Mouse (Mus musculus) olfactory bulb, adult 2 months (tissue): Measurements from ENCODE around the gene Atp5d.

Experiments used
- CTCF ChIP-seq: fragments of 200-500 bp; IDR thresholded peaks from 2 replicates; pipeline ENCODE4 v1.5.1; 2012; ENCODE audit warnings: low read depth, mild to moderate bottlenecking, low read length, moderate library complexity; ENCODE audit not compliant: insufficient read depth
- POLR2A ChIP-seq: fragments of 200-500 bp; IDR thresholded peaks from 2 replicates; pipeline ENCODE4 v1.6.1; 2012; ENCODE audit warnings: mild to moderate bottlenecking, low read depth, low read length, moderate library complexity; ENCODE audit not compliant: insufficient read depth

GRCm38 (mm10) chr10:80118552-80118951 is 19.9 kb upstream of the Atp5d start:
- TF ChIP-seq CTCF: no peak
- TF ChIP-seq POLR2A: no peak
